Mouse (Mus musculus) gastrocnemius, adult 8-10 months (tissue): ENCODE results near the gene Serpina12. TPM values are rescaled to one million over a fixed set of nuclear protein-coding genes. Genes with fewer than 3 reads are reported as not detected.

Source experiments
- DNase-seq, 2 experiments: peaks; one replicate each; pipeline ENCODE4 v3.0.0; 2022; ENCODE audit warnings: low spot score in 2 of 2
- total RNA-seq, 4 experiments: library from RNA; stranded (reverse); gene quantifications; 2 replicates each; pipeline ENCODE4 v1.2.4; 2022

Serpina12 gene
- total RNA-seq: under 1 TPM in 1 of 4 experiments, not detected in 3; 0.07 TPM

- DNase-seq: no peak
These were observed at the start of gene Serpina12 for GRCm38 (mm10) chr12:104044343-104044742. TSS of gene Serpina12 (minus strand) at chr12:104044443.

- DNase-seq: no peak
These were observed 47.1 kb upstream of the Serpina12 start for GRCm38 (mm10) chr12:104091303-104091702.

GRCm38 (mm10) chr12:104090119-104090518 lies 45.9 kb upstream of the Serpina12 start:
- no peak for DNase-seq

GRCm38 (mm10) chr12:104072286-104072685 lies 28.0 kb upstream of the Serpina12 start:
- no peak for DNase-seq

- DNase-seq: no peak
These were observed 27.5 kb upstream of the Serpina12 start for GRCm38 (mm10) chr12:104071708-104072107.

GRCm38 (mm10) chr12:104069620-104070019 lies 25.4 kb upstream of the Serpina12 start:
- peak; percentile 31 to 36 for DNase-seq

GRCm38 (mm10) chr12:104067549-104067948 lies 23.3 kb upstream of the Serpina12 start:
- peak in 1 of 2 experiments; percentile 18 for DNase-seq

- no peak for DNase-seq
These were observed 22.0 kb upstream of the Serpina12 start for GRCm38 (mm10) chr12:104066241-104066640.

- DNase-seq: no peak
These were observed 20.8 kb upstream of the Serpina12 start for GRCm38 (mm10) chr12:104064996-104065395.

- no peak for DNase-seq
These were observed 20.3 kb upstream of the Serpina12 start for GRCm38 (mm10) chr12:104064532-104064931.

- DNase-seq: no peak
These were observed 17.6 kb upstream of the Serpina12 start for GRCm38 (mm10) chr12:104061862-104062261.

GRCm38 (mm10) chr12:104060126-104060525 lies 15.9 kb upstream of the Serpina12 start:
- DNase-seq: no peak

- no peak for DNase-seq
These were observed 13.3 kb upstream of the Serpina12 start for GRCm38 (mm10) chr12:104057531-104057930.

GRCm38 (mm10) chr12:104057050-104057449 lies 12.8 kb upstream of the Serpina12 start:
- no peak for DNase-seq

GRCm38 (mm10) chr12:104055755-104056154 lies 11.5 kb upstream of the Serpina12 start:
- DNase-seq: no peak

- DNase-seq: no peak
These were observed 9.8 kb upstream of the Serpina12 start for GRCm38 (mm10) chr12:104053995-104054394.

GRCm38 (mm10) chr12:104045713-104046112 lies 1.5 kb upstream of the Serpina12 start:
- DNase-seq: no peak

GRCm38 (mm10) chr12:104042753-104043152 lies 1.5 kb downstream of the Serpina12 start:
- DNase-seq: no peak

- peak; percentile 67 to 82 for DNase-seq
These were observed 2.8 kb downstream of the Serpina12 start for GRCm38 (mm10) chr12:104041401-104041800.

GRCm38 (mm10) chr12:104038181-104038580 lies 6.1 kb downstream of the Serpina12 start:
- DNase-seq: no peak

- DNase-seq: no peak
These were observed 10.5 kb downstream of the Serpina12 start for GRCm38 (mm10) chr12:104033752-104034151.

- DNase-seq: no peak
These were observed 14.3 kb downstream of the Serpina12 start for GRCm38 (mm10) chr12:104029986-104030385.

- DNase-seq: no peak
These were observed 29.0 kb downstream of the Serpina12 start for GRCm38 (mm10) chr12:104015280-104015679.

- no peak for DNase-seq
These were observed 30.6 kb downstream of the Serpina12 start, which contains the start of gene Serpina9 for GRCm38 (mm10) chr12:104013620-104014019. TSS of gene Serpina9 (minus strand) at chr12:104013755.
